Mouse (Mus musculus) liver, embryonic 14.5 days (tissue): ENCODE results near the gene Abtb2. TPM values are rescaled to one million over a fixed set of nuclear protein-coding genes. Genes with fewer than 3 reads are reported as not detected.

Experiments
- ATAC-seq: fragments of 200-750 bp; cut with Nextera tagmentation; 2 replicates; pipeline ENCODE4 v1.8.0; 2017; ENCODE audit warnings: moderate number of reproducible peaks, mild to moderate bottlenecking, moderate library complexity; ENCODE audit not compliant: insufficient read depth
- DNase-seq, 3 experiments: peaks; one replicate each; pipeline ENCODE4 v3.0.0-alpha.2; 2012 to 2013; ENCODE audit warnings: low read depth in 3 of 3, low spot score in 3 of 3
- H3K27ac ChIP-seq: fragments of 300-500 bp; sonication (generic); 2 replicates; pipeline ENCODE4 v1.5.1; 2014; ENCODE audit warnings: moderate library complexity, mild to moderate bottlenecking, control low read depth, inconsistent platforms
- H3K27me3 ChIP-seq: fragments of 300-500 bp; sonication (generic); 2 replicates; pipeline ENCODE4 v1.6.1; 2014; ENCODE audit warnings: mild to moderate bottlenecking, low read length, moderate library complexity; ENCODE audit not compliant: control insufficient read depth, insufficient read depth
- H3K36me3 ChIP-seq: fragments of 300-500 bp; sonication (generic); replicated peaks from 2 replicates; pipeline ENCODE4 v1.6.1; 2014; ENCODE audit warnings: low read depth; ENCODE audit not compliant: control insufficient read depth, insufficient read depth
- H3K4me1 ChIP-seq, 2 experiments: fragments of 200-500 bp in 1 of 2; fragments of 300-500 bp in 1 of 2; sonication (generic) in 1 of 2; replicated peaks; 2 replicates each; pipeline ENCODE4 v1.6.1; 2012 to 2014; ENCODE audit warnings: antibody characterized with exemption in 1 of 2, inconsistent platforms in 1 of 2, low read length in 1 of 2; ENCODE audit not compliant: control insufficient read depth in 2 of 2, insufficient read depth in 2 of 2
- H3K4me2 ChIP-seq: fragments of 300-500 bp; sonication (generic); 2 replicates; pipeline ENCODE4 v1.6.1; 2014; ENCODE audit warnings: low read depth, mild to moderate bottlenecking, control low read depth, moderate library complexity
- H3K4me3 ChIP-seq, 2 experiments: fragments of 200-500 bp in 1 of 2; fragments of 300-500 bp in 1 of 2; sonication (generic) in 1 of 2; 2 replicates each; pipeline ENCODE4 v1.5.1; 2012 to 2014; ENCODE audit warnings: low read depth in 2 of 2, low read length in 2 of 2, mild to moderate bottlenecking in 2 of 2, control low read depth in 1 of 2, inconsistent platforms in 1 of 2, moderate library complexity in 1 of 2; ENCODE audit not compliant: insufficient read depth in 1 of 2
- H3K9ac ChIP-seq: fragments of 300-500 bp; sonication (generic); replicated peaks from 2 replicates; pipeline ENCODE4 v1.6.1; 2014; ENCODE audit warnings: mild to moderate bottlenecking, control low read depth, moderate library complexity
- H3K9me3 ChIP-seq: fragments of 300-500 bp; sonication (generic); 2 replicates; pipeline ENCODE4 v1.6.1; 2016; ENCODE audit warnings: low read length, mixed read lengths; ENCODE audit not compliant: control insufficient read depth
- CTCF ChIP-seq: IDR thresholded peaks from 2 replicates; pipeline ENCODE4 v1.5.1; 2016; ENCODE audit warnings: antibody characterized with exemption, low read depth, control low read depth
- EP300 ChIP-seq: IDR thresholded peaks from 2 replicates; pipeline ENCODE4 v1.6.1; 2016; ENCODE audit warnings: antibody characterized with exemption, low read depth
- WGBS: fragments of 180-500 bp; shearing (Covaris S2); extraction: QIAGEN DNeasy Blood & Tissue Kit; methylation state at CpG from one replicate; pipeline ENCODE4 v1.1.7; 2014; ENCODE audit not compliant: insufficient replicate concordance; 5-methylcytosine and 5-hydroxymethylcytosine counted together
- polyA plus RNA-seq, 2 experiments: library from polyadenylated mRNA; depleted of rRNA in 1 of 2; stranded (reverse) in 1 of 2; unstranded in 1 of 2; fragments of >200 nt; fragmentation: Nextera tagmentation in 1 of 2; extraction: Ambion mirVana in 1 of 2; gene quantifications; 2 replicates each; pipeline versions ENCODE4 v1.2.1 to v1.2.3; 2012 to 2014

The Abtb2 gene
- polyA plus RNA-seq, 2 experiments = 1.2 to 1.7 TPM

DNA sequence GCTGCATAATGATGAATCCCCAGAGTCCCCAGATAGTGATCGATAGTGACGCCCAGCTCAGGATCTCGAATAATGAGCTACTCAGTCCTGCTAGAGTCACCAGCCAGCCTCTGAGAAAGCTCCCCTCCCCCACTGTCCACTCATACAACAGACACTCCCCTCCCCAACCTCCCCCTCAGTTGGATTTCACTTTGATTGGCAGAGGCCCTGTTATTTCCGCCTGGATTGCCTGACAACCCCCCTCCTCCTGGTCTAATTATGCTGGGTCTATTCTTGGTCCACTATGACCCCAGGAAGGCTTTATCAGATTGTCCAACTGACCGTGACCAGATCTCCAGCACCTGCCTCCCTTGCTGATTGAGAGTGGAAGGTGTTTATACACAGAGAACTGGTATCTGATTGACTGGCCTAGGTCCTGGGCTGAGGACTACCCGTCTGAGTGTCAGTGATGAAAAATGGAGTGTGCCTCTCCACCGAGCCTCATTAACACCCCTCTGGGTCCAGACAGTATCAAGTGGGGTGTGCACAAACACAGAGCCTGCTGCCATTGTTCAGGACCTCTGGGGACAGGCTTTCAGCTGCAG is 59.3 kb downstream of the Abtb2 start:
- H3K27me3 ChIP-seq = no peaks in the 10 kb centered on the region
- 32% methylated on average over 7 of the region's 7 CpGs for WGBS
- ATAC-seq (no peak), DNase-seq (no peak)
- no peaks in the 10 kb centered on the region for H3K36me3 ChIP-seq
- H3K9me3 ChIP-seq = no peaks in the 10 kb centered on the region
- no peak overlapping the region for H3K4me3 ChIP-seq
- H3K27ac ChIP-seq = no peak overlapping the region
- TF ChIP-seq CTCF (no peak), EP300 (no peak)
- no peak overlapping the region for H3K9ac ChIP-seq
- H3K4me2 ChIP-seq = no peak overlapping the region
- H3K4me1 ChIP-seq = peaks cover 0 to 9% of the 10 kb centered on the region in 2 experiments; a peak in 2 of 4 replicates

DNA sequence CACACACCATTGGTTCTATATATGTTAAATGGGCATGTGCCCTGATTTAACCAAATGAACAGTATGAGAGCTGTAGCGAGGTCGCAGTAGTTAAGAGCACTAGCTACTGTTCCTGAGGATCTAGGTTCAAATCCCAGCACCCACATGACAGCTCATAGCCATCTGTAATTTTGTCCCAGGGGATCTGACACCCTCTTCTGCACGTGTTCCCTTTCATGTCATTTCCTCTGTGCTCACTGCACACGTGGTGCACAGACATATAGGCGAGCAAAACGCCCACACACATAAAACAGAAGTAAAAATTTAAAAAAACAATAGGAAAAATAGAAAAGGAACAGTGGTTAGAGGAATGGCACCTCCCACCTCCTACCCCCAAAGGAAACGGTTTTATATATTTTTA is 61.0 kb downstream of the Abtb2 start:
- no peak for TF ChIP-seq CTCF
- no peak for TF ChIP-seq EP300
- no peak overlapping the region for H3K4me2 ChIP-seq
- no peak overlapping the region for H3K27ac ChIP-seq
- H3K36me3 ChIP-seq = no peaks in the 10 kb centered on the region
- no peaks in the 10 kb centered on the region for H3K9me3 ChIP-seq
- no peak for ATAC-seq
- peaks cover 0 to 10% of the 10 kb centered on the region in 2 experiments; a peak in 2 of 4 replicates for H3K4me1 ChIP-seq
- no peaks in the 10 kb centered on the region for H3K27me3 ChIP-seq
- no peak overlapping the region for H3K9ac ChIP-seq
- no peak for DNase-seq
- 47% methylated on average over 7 of the region's 7 CpGs for WGBS
- no peak overlapping the region for H3K4me3 ChIP-seq

DNA sequence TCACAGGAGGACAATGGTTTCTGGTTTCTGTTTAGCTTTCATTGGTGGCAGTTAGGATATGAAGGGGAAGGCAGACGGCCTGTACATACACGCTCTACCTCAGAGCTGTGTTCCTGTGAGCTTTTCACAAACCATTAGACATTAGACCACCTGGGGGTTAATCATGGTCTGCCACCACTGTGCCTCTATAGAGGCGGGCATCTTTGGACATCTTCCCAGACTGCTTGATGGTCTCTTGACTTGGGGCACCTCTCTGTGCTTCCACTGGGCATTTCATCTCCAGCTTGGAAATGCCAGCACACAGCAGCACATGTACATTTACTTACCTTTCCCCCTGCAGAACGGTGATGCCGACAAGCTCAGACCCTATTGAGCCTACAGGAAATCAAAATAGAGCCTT is 63.8 kb downstream of the Abtb2 start:
- Histone ChIP-seq H3K27me3 (no peaks in the 10 kb centered on the region), H3K27ac (no peak overlapping the region), H3K36me3 (no peaks in the 10 kb centered on the region), H3K4me1 (peaks cover 0 to 10% of the 10 kb centered on the region in 2 experiments; a peak in 2 of 4 replicates), H3K9me3 (no peaks in the 10 kb centered on the region), H3K4me3 (no peak overlapping the region), H3K4me2 (no peak overlapping the region), H3K9ac (no peak overlapping the region)
- TF ChIP-seq CTCF (no peak), EP300 (no peak)
- WGBS = 59% methylated on average over 5 of the region's 5 CpGs
- ATAC-seq (no peak), DNase-seq (no peak)

DNA sequence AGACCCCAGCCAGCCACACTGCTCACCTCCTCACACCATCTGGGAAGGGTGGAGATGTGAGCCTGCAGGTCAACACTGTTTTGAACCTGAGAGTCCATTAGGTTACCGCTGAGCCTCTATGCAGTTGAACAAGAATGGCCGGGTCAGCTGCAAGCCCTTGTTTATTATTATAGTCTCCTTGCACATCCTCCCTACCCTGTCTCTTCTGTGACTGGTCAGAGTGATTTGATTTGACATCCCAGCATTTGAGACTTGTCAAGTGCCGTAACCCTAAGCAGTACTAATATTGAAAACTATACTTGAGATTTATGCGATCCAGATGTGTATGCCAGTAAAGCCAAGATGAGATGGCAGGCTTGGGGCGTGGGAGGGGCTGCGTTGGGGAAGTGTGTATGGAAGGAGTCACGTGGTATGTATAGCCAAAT is 65.2 kb downstream of the Abtb2 start:
- DNase-seq = no peak
- no peak for ATAC-seq
- Histone ChIP-seq H3K4me1 (0 out of 4 replicates have a peak, but pooled peaks cover 0 to 4% of the 10 kb centered on the region in 2 experiments), H3K36me3 (no peaks in the 10 kb centered on the region), H3K4me2 (no peak overlapping the region), H3K27me3 (no peaks in the 10 kb centered on the region), H3K9ac (no peak overlapping the region), H3K27ac (no peak overlapping the region), H3K9me3 (no peaks in the 10 kb centered on the region), H3K4me3 (no peak overlapping the region)
- WGBS = 60% methylated on average over 7 of the region's 7 CpGs
- TF ChIP-seq EP300 (no peak), CTCF (no peak)

DNA sequence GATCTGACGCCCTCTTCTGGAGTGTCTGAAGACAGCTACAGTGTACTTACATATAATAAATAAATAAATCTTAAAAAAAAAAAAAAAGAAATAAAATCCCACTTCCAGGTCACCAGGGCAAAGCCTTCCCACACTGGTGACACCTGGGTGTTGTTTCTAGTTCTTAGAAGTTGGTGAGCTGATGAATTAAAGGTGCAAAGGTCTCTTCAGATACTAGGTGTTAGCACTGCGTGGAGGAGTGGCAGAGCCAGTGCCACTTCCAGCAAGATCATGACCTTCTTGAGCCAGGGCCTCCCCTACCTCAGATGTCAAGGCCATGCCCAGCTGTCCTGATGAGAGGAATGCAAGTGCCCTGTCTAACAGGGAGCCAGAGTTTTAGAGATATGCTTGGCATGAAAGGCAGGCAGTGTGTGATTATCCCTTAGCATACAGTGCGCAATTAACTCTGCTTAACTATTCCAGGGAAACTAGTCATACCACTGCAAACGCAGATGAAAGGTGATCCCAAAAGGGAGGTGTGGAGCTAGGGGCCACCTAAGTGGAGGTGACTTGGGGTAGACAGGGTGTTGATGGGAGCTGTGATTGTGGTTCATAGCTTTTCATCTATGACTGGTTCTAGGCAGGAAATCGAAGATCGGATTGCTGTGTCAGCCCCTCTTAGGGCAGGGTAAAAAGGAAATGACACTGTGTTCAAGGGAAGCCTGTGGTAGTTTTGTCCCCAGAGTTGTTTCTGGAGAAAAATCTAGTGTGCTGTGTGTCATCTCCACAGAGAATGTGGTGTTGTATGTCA is 66.2 kb downstream of the Abtb2 start:
- Histone ChIP-seq H3K27me3 (no peaks in the 10 kb centered on the region), H3K4me1 (peaks cover 0 to 10% of the 10 kb centered on the region in 2 experiments; a peak in 1 of 4 replicates), H3K4me2 (no peak overlapping the region), H3K27ac (no peak overlapping the region), H3K9me3 (no peaks in the 10 kb centered on the region), H3K36me3 (no peaks in the 10 kb centered on the region), H3K4me3 (no peak overlapping the region), H3K9ac (no peak overlapping the region)
- ATAC-seq = no peak
- no peak for DNase-seq
- TF ChIP-seq CTCF (no peak), EP300 (no peak)
- WGBS = 47% methylated on average over 5 of the region's 6 CpGs
